Mouse (Mus musculus) liver (tissue): ENCODE measurements around the gene Kcna2.

Source experiments
- DNase-seq: peaks from one replicate; pipeline ENCODE4 v3.0.0-alpha.2; 2020; ENCODE audit warnings: mixed read lengths

The Kcna2 gene

DNA sequence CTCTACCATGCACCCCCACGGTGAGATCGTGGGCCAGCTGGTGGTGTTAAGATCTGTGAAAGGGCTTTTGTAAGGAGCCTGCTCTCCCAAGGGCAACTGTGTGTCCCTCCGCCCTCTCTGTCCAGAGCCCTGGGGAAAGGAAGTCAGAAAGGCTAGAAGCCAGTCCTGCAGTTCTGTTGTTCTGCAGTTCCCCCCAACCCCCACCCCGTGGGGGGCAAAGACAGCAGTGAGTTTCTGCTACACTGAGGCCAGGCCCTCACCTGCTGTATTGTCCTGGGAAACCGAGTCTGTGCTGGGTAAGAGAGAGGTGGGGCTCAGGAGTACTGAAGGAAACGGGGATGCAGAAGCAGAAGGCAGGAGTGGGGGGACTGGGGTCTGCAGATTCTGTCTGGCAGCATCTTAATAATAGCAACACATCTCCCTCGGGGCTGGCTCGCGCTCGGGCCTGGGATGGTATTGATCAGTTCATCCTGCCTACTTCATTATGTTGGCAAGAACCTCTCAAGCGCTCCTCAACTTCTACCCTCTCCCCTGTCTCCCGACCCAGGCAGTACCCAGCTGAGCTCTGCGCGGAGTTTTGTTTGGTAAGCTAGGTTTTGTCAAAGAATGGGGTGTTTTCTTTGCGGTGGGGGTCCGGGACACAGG, at the start of gene Kcna2:
Gene Kcna2 (plus strand): TSS at position 336 of the 645 bp plus-strand sequence.
- no peak for DNase-seq

DNA sequence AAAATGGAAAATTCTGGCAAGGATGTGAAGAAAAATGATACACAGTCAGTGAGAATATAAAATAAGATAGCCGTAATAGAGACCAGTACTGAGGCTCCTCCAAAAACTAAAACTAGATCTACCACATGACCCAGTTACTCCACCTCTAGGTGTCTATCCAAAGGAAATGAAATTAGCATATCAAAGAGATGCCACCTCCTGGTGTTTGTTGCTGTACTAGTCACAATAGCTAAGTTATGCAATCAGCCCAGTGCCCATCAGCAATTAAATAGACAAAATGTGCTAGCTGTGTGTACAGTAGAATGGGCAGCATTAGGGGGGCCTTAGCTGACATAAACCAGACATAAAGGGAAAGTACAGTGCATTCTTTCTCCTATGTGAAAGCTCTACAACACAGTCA, 39.5 kb upstream of the Kcna2 start:
- no peak for DNase-seq

GRCm38 (mm10) chr3:107062771-107063170, 38.2 kb upstream of the Kcna2 start:
- no peak for DNase-seq

- no peak for DNase-seq
Measured at GRCm38 (mm10) chr3:107065510-107066095, 35.3 kb upstream of the Kcna2 start.

- no peak for DNase-seq
Measured at GRCm38 (mm10) chr3:107066165-107066850, 34.6 kb upstream of the Kcna2 start.

- no peak for DNase-seq
Measured at GRCm38 (mm10) chr3:107067245-107067644, 33.7 kb upstream of the Kcna2 start.

- no peak for DNase-seq
Measured at GRCm38 (mm10) chr3:107073863-107074262, 27.1 kb upstream of the Kcna2 start.

DNA sequence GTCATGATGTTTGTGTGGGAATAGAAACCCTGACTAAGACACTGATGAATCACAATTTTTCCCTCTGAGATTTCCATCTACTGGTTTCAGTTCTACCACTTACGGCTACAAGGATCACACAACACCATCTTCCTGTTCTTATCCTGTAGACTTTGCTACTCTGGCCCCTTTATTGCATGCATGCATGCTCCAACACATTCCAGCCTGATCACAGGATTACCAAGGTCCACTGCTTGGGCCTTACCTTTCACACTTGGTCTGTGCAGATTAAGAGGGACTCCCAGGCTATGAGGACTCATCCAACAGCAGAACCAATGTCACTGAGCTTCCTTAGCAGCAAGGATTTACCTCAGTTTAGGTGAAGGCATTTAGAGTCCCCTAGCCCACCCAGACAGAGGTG, 25.2 kb upstream of the Kcna2 start:
- DNase-seq, result no peak

- no peak for DNase-seq
Measured at GRCm38 (mm10) chr3:107076658-107077057, 24.3 kb upstream of the Kcna2 start.

GRCm38 (mm10) chr3:107077101-107077500, 23.8 kb upstream of the Kcna2 start:
- DNase-seq, result no peak

DNA sequence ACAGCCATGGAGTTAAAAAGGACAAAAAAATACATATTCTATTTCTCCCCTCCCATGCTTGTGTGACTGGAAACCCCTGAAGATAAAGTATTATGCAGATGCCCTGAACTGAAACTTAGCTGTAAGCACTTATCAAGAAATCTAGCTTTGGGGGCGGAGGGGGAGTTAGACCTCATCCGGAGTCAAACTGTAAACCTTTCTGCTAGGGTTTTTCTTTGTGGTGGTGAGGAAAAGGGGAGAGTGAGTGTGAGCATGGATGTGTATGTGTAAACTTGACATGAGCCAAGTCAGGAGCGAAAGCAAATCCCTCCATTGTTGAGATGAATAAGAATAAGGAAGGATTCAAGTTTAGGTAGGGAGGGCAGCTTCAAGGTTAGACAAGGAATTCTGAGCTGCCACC, 20.1 kb upstream of the Kcna2 start:
- DNase-seq, result no peak

DNA sequence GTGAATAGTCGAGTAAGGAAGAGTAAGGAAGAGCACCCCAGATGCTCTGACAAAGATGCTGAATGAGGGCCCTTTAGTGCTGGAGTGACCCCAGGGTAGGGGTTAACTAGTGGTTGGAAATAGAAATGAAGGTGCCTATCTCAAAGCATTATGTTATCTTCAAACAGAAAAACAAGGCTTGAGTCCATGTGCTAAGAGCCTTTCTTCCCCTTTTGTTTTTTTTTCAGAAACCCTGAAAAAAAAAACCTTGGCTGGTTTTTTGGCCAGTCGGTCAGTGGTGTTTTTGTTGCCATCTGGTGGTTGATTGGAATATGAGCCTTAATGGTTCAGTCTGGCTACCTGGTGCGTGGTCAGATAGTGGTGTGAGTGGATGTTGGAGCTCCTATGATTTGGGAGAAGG, 19.7 kb upstream of the Kcna2 start:
- no peak for DNase-seq

DNA sequence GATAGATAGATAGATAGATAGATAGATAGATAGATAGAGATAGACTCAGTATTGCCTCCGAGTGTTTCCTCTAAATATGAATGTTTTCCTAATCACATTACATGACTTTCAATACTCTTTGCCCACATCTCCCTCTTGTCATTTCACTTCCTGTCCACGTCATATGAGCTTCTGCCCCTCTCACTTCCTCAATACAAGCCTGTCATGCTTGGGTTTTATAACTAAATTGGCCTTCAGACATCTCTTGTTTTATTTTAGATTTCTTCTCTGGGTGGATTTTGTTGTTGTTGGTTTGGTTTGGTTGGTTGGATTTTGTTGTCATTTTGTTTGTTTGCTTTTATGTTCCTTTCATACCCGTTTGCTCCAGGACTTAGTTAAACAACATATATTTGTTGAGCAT, 16.4 kb upstream of the Kcna2 start:
- no peak for DNase-seq

- DNase-seq, result no peak
Measured at GRCm38 (mm10) chr3:107087410-107087809, 13.5 kb upstream of the Kcna2 start.

DNA sequence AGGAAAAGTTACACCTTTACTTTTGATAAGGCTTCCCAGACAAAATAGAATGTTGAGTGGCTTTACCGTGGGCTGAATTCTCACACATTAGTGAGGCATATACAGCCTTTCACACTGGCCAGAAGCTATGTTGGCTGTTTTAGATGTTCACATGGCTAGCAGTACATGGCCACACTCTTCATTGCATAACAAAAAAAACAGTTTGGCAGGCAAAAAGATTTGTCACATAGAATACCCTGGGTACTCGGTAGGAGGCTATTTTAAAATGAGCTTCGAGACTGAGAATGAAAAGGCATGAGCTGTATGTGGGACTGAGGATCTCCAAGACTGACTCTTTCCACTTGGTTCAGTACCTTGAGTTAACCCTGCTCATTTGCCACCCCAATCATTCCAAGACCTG, 12.1 kb upstream of the Kcna2 start:
- no peak for DNase-seq

GRCm38 (mm10) chr3:107089475-107089874, 11.5 kb upstream of the Kcna2 start:
- DNase-seq, result no peak

DNA sequence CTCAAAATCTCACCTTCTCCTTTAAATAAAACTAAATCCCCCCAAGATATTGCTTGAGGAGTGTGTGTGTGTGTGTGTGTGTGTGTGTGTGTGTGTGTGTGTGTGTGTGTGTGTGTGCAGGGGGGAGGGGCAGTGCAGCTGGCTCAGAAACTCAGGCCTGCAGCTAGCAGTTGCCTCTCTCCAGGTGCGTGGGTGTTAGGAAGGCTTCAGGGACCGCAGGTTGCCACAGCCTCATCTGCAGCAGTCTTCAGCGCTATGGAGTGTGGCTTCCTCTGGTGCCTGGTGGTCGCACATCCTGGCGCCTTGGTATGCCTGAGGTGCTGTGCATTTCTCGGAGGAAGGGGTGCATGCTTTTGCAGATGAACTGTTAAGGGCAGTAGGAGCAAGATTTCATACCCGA, 10.9 kb upstream of the Kcna2 start:
- no peak for DNase-seq

- no peak for DNase-seq
Measured at GRCm38 (mm10) chr3:107090403-107091150, 10.4 kb upstream of the Kcna2 start.

- DNase-seq, result no peak
Measured at GRCm38 (mm10) chr3:107094028-107094427, 6.9 kb upstream of the Kcna2 start.

- DNase-seq, result no peak
Measured at GRCm38 (mm10) chr3:107096269-107096731, 4.6 kb upstream of the Kcna2 start.

- DNase-seq, result no peak
Measured at GRCm38 (mm10) chr3:107099866-107100265, 1.1 kb upstream of the Kcna2 start.

- DNase-seq, result no peak
Measured at GRCm38 (mm10) chr3:107101456-107101786, 475 bp downstream of the Kcna2 start.

- DNase-seq, result no peak
Measured at GRCm38 (mm10) chr3:107101787-107102651, 1.1 kb downstream of the Kcna2 start.
